Mouse (Mus musculus) right cerebral cortex, postnatal 25 days (tissue): ENCODE results near the gene Pigs.

Experiments used
- DNase-seq: peaks from one replicate; pipeline ENCODE4 v3.0.0; 2022

Pigs gene

GRCm38 (mm10) chr11:78327634-78328511, at the start of gene Pigs:
TSS of gene Pigs (plus strand) at chr11:78328415.
- peak; percentile 94 for DNase-seq

GRCm38 (mm10) chr11:78278853-78279252, 49.4 kb upstream of the Pigs start:
- no peak for DNase-seq

- no peak for DNase-seq
Observed at GRCm38 (mm10) chr11:78279586-78279985, 48.6 kb upstream of the Pigs start.

GRCm38 (mm10) chr11:78289146-78289763, 39.0 kb upstream of the Pigs start:
- DNase-seq = no peak

- DNase-seq = peak; percentile 46
Observed at GRCm38 (mm10) chr11:78290654-78291053, 37.6 kb upstream of the Pigs start, which contains the start of gene BC030499. TSS of gene BC030499 (plus strand) at chr11:78290841.

- no peak for DNase-seq
Observed at GRCm38 (mm10) chr11:78294585-78294984, 33.6 kb upstream of the Pigs start.

- no peak for DNase-seq
Observed at GRCm38 (mm10) chr11:78300917-78301316, 27.3 kb upstream of the Pigs start.

- DNase-seq = peak; percentile 92
Observed at GRCm38 (mm10) chr11:78301357-78302084, 26.7 kb upstream of the Pigs start, which contains the start of gene Spag5. TSS of gene Spag5 (plus strand) at chr11:78301529.

GRCm38 (mm10) chr11:78305272-78305671, 22.9 kb upstream of the Pigs start:
- DNase-seq = no peak

DNA sequence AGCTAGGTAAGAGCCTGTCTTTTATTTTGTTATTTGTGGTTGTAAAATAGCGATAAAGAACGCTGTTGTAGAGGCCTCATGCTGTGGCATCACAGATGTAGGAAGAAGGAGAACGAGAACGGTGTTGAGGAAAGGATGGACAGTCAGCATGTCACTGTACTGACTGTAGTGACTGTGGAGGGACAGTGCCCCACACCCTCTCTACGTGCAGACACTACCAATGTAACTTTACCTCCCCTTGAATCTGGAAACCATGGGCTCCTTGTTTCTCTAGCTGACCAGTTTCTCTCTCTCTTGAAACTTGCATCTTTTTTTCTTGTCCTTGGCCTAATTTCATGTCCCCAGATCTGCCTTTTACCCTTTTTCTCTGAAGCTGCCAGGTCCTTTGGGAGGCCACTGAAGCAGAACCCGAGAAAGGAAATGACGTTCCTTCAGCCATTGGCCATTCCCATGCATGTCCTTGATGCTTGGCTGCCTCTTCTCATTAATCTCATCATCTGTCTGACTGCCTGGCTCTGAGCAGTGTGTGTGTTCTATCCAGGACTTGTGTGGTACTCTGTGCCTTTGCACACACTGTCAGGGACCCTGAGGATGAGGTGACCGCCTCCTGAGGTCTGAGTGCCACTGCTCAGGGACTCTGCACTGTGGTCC, 17.2 kb upstream of the Pigs start:
- no peak for DNase-seq

DNA sequence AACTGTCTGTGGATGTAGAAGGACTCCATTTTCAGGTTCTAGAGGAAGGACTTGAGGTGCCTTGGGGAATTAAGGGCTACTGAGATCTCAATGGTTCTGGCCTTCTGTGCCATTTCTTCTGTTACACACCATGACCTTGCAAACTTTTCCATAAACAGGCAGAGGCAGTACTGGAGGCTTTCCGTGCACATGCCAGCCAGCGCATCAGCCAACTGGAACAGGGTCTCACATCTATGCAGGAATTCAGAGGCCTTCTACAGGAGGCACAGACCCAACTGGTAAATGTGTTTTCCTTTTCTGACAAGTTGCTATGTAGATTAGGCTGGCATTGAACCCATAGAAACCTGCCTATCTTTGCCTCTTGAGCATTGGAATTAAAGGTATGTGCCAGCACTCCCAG, 14.6 kb upstream of the Pigs start:
- DNase-seq = no peak

- DNase-seq = no peak
Observed at GRCm38 (mm10) chr11:78318411-78318810, 9.8 kb upstream of the Pigs start.

GRCm38 (mm10) chr11:78322076-78322831, 6.0 kb upstream of the Pigs start:
- no peak for DNase-seq

GRCm38 (mm10) chr11:78322860-78323259, 5.4 kb upstream of the Pigs start, which contains the start of gene Aldoc:
TSS of gene Aldoc (plus strand) at chr11:78322968.
- DNase-seq = peak; percentile 76

DNA sequence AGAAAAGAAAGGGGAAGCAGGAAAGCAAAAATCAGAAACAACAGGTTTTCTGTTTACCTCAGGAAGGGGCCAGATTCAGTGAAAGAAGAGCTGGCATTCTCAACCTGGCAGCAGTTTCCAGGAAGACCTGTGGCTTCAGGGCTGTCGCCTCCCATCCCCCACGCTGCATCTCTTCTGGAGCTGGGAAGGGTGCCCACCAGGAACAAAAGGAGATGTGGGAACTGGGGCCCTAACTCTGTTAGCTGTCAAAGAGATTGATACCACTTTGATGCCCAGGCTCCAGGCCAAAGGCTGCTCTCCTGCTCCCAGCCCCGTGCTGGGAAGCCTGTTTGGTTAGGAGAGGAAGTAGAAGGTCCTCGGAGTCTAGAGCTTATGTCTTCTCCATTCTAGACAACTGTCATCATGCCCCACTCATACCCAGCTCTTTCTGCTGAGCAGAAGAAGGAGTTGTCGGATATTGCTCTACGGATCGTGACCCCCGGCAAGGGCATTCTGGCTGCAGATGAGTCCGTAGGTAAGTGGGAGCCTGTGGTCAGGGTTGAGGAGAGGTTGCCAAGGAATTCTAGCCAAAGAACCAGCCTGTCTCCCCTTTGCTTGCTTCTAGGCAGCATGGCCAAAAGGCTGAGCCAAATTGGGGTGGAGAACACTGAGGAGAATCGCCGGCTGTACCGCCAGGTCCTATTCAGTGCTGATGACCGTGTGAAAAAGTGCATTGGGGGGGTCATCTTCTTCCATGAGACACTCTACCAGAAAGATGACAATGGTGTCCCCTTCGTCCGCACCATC, 4.0 kb upstream of the Pigs start:
- DNase-seq = no peak

GRCm38 (mm10) chr11:78324965-78325364, 3.2 kb upstream of the Pigs start:
- DNase-seq = no peak

DNA sequence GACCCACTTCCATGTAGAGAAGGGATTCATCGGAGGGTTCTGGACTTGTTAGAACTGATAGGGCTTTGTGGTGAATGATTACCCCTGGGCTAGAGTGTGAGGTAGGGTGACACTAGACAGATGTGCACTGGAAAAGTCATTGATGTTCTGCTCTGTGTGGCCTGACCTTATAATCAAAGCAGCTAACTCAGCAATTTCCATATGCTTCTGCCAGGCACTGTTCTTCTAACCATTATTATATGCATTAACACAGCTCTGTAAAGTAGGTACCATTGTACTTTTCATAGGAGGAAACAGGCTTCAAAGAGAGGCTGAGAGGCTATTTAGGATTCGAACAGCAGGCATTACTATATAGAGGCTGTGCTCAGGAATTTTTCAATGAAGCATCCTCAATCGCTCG, 1.0 kb upstream of the Pigs start:
- no peak for DNase-seq

DNA sequence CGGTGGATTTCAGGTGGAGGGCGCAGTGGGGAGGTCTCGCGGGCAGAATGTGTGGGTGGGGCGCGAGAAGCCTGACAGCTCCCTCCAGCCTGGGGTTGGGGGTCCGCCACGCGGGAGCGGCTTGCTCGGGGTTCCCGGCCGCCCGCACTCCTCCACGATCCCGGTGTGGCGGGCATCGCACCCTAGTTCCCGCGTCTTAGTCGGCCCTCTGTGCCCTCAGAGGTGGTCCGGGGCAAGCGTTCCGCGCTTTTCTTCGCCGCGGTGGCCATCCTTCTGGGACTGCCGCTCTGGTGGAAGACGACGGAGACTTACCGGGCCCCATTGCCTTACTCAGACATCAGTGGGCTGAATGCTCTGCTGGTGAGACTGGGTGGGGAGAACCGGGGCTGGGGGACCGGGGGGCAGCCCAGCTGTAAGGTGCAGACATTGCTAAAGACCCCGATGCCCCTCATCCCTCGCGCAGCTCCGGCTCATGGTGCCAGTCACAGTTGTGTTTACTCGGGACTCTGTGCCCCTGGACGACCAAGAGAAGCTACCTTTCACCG, 369 bp downstream of the Pigs start:
- no peak for DNase-seq

DNA sequence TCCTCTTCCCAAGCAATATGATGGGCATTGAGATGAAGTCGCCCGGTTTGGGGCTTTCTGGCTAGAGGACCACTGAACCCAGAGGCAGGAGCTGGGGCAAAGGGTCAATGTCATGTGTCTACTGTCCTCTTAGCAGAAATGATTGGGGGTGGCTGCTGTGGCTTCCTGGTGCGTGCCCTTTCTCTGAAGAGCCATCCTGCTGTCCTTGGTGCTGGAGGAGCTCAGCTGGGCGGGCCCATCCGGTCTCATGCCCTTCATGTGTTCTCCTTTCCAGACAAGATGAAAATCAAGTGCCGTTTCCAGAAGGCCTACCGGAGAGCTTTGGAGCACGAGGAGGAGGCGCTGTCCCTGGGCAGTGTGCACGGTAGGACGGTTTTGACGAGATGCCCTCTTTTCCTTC, 4.5 kb downstream of the Pigs start:
- DNase-seq = no peak

GRCm38 (mm10) chr11:78333992-78334391, 5.8 kb downstream of the Pigs start:
- DNase-seq = no peak

GRCm38 (mm10) chr11:78337040-78337439, 8.8 kb downstream of the Pigs start:
- DNase-seq = no peak
